Mouse (Mus musculus): Measurements from ENCODE around the gene Srm.

Srm gene

DNA sequence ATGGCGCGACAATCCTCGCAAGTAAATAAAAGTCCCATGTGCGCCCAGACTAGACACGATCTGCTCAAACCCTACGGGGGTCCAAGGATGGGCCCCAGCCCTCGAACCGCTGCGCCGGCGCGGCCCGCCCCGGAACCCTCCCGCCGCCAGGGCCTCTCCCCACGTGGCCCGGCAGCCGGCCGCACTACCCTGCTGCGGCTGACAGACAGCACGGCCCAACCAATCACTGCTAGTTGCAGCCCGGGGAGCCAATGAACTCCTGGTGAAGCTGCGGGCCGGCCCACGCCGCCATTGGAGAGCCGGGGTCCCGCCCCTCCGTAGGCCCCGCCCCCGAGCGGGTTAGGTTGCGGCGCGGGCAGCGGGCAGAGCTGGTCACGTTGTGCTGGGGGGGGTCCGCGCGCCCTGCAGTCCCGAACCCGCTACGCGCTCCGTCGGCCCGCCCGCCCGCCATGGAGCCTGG is at the start of gene Srm:
Gene Srm (plus strand): TSS at position 333 of the 460 bp plus-strand sequence.
- peak; percentile 98 for DNase-seq

DNA sequence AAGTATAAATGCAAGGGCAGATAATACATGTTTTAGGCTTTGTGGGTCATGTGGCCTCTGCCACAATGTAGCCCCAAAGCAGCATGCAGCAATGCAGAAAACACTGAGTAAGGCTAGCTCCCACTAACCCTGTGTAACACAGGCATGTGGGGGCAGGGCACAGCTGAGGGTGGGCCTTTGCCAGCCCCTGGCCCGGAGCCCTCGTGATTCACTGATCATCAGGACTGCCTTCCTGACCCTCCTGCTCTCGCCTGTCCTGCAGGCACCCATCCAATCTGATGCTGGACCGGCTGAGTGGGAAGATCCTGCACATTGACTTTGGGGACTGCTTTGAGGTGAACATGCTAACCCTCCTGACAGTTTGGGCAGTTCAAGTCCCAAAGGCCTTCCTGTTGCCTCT is 42.2 kb upstream of the Srm start:
- DNase-seq = no peak

DNA sequence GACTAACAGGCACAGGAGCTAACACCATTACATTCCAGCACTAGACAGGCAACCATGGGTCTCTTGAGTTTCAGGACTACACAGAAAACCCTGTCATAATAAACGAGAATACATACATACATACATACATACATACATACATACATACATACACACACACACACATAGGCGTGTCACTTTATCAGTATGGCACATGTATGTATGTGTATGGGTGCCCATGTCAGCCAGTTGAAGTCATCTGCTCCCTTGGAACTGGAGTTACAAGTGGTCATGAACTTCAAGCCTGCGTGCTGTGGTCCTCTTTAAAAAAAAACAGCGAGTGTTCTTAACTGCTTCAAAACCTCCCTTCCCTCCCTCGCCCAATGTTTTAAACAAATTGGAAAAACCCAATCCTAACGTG is 33.5 kb upstream of the Srm start:
- DNase-seq = no peak

DNA sequence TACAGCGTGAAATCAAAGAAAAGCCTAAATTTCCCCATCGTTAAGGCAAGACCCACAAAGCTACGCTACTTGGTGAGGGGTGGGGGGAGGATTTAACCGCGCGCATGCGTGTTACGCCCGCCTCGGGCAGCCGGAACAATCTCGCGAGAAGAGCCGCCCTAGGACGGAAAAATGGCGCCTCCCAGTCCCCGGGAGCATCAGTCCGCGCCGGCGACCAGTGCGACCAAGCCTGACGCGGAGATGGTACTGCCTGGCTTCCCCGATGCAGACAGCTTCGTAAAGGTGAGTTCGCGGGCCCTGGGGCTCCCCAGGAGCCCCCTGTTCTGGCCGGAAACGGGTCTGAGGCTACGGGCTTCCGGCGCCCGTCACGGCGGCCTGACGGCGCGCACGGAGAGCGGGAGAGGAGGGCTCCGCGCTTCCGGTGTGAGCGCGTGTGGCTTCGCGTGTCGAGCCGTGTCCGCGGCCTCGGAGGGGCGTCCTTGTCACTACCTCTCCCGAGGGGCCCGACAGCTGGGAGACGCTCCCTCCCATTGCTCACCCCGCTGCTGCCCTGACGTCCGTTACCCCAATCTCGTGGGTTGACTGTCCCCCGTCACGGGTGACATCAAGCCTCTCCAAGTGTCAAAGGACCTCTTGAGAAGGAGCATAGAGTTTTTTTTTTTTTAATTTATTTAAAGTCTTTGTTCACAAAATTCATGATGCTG is 32.9 kb upstream of the Srm start, which contains the start of gene Exosc10:
Gene Exosc10 (plus strand): TSS at position 133 of the 704 bp plus-strand sequence.
- DNase-seq = peak; percentile 85

DNA sequence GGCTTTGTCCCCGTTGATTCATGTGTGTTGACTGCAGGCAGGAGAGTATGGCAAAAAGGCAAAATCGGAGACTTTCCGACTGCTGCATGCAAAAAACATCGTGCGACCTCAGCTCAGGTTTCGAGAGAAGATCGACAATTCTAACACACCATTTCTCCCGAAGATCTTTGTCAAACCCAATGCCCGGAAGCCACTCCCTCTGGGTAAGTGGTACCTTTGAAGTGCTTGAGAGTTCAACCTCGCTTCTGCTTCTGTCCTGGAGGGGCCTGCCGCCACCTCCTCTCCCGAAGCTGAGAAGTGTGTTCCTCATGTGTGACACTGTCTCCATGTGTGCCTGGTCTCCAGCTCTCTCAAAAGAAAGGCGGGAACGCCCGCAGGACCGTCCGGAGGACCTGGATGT is 28.6 kb upstream of the Srm start:
- no peak for DNase-seq

DNA sequence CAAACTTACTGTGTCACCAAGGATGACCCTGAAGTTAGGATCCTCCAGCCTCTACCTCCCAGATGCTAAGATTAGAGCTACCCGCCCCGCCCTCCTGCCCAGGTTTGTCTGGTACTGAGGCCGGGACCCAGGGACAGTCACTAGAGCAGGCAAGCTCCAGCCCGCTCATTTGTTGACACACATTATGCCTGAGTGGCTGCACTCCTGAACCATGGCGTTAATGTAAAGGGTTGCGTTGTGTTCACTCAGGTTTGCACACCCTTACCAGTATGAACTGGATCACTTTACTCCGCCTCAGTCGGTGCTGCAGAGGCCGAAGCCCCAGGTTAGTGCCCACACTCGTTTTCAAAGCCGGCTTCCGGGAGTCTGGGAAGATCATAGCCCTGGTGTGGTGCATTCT is 27.7 kb upstream of the Srm start:
- no peak for DNase-seq

DNA sequence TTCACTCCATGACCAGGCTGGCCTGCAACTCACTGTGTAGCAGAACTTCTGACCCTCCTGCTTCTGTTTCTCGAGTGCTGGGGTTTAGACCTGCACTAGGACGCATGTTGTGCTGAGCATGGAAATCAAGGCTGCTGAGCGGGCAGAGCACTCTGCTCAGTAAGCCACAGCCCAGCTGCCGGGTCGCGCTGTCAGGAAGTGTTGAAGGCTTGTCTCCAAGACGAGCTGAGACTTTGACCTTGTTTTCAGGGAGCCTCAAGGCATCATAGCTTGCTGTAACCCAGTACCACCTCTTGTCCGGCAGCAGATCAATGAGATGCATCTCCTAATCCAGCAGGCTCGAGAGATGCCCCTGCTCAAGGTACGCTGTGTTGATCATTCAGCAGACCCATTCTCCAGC is 21.2 kb upstream of the Srm start:
- no peak for DNase-seq

DNA sequence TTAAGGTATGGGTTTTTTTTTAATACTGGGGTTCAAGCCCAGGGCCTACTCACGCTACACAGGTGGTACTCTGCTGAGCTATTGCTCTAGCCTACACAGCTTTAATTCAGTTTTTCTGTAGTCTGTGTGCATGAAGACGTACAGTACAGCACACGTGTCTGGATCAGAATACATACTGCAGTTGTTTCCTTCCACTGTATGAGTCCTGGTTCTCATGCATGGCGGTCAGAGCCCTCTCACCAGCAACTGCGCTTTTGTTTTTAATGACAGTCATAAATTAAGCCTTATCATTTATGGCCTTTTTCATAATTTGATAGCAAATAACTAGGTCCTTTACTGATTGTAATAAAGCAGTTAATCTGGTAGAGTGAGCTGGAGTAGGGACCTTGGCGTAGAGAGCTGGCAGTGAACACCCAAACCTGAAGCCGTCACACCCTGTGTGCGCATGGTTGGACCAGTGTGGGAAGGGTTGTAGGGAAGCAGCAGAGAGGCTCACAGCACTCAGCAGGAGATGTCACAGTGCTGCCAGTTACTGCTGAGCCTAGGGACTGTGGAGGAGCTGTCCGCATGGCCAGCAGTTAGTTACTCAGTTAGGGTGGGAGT is 20.5 kb upstream of the Srm start:
- no peak for DNase-seq

DNA sequence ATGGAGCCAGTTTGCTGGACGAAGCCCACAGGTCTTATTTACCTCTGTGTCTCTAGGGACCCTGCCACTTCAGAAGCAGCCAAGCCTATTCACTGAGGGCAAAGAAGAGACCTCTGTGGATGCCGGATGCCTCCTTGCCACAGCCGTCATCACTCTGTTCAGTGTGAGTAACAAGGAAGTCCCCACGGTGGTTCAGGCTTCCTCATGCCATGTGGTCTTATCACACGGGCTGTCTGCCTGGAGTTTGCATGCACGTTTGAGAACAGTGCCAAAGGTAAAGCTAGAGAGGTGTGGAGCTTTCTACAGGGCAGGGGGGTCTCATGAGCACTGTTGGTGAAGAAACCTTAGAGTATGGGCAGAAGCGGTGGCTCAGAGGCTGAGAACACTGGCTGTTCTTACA is 18.1 kb upstream of the Srm start:
- DNase-seq = no peak

DNA sequence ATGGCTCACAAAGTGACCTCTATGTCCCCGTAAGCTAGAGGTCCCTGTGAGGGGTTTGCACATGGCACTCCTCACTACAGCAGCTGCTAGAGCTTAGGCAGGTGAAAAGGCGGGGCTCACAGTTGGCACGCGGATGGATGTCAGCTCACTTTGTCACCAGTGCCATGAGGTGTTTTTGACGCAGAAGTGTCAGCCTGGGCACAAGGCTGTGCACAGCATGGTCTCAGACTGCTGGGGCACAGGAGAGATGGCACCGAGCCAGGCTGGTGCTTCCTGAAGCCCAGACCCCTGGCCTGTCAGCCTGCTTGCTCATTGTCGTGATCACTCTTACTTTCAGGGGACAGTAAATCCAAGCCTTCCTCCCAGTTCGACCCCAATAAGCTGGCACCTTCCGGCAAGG is 10.5 kb upstream of the Srm start:
- peak; percentile 54 for DNase-seq

DNA sequence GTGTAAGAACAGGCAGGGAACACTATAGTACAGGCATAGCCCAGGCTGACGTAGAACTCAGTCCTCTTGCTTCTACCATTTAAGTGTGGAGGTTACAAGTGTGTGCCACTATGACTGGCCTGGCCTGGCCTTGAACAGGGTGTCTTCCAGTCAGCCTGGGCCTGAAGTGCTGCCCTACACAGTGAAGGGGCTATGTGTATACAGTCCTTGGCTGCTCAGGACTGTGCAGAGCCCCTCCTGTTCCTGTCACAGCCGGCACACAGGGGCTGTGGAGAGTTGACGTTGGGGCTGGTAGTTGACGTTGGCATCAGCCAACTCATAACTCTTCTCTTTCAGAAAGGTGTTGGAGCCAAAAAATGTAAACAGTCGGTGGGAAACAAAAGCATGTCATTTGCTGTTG is 9.9 kb upstream of the Srm start:
- no peak for DNase-seq

DNA sequence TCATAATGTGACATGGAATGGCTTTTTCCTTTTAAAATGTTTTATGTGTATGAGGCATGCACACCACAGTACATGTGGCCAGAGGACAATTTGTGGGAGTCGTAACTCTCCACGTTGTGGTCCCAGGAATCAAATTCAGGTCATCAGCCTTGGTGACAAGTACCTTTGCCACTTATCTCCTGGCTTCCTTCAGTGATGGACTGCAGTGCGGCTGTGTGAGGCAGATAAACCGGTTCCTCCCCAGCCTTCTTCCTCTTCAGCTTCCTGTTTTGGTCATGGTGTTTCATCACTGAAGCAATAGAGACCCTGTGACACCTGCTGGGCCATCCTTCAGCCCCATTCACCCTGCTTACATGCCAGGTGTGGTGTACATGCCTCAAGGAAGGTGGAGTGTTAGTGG is 8.0 kb upstream of the Srm start:
- DNase-seq = no peak

DNA sequence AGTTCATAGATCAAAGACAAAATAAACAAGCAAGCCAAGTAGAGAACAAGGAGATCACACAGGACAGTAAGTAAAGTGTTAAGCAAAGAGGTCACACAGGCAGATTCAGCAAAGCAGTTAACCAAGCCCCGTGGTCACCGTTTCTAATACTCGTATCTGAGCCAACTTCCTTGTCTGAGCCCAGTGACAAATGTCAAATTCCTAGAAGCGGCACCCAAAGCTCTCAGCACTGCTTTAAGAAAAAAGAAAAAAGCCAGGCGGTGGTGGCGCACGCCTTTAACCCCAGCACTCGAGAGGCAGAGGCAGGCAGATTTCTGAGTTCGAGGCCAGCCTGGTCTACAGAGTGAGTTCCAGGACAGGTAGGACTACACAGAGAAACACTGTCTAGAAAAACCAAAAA is 4.7 kb upstream of the Srm start:
- no peak for DNase-seq

DNA sequence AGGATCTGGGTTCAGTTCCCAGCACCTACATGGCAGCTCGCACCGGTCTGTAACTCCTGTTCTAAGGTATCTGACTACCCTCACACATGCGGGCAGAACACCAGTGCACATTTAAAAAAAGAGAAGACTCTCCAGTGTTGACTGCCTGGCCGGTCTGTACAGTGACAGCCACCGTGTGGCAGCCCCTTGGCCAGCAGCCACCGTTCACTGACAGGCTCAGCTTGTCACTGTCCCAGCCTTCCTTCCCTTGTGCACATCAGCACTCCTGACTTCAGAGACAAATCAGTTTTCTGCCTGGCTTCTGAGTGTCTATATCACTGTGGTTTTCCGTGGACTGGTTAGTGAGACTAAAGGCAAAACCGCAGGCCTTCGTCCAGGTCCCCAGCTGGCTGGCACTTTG is 2.5 kb upstream of the Srm start:
- DNase-seq = peak; percentile 36

DNA sequence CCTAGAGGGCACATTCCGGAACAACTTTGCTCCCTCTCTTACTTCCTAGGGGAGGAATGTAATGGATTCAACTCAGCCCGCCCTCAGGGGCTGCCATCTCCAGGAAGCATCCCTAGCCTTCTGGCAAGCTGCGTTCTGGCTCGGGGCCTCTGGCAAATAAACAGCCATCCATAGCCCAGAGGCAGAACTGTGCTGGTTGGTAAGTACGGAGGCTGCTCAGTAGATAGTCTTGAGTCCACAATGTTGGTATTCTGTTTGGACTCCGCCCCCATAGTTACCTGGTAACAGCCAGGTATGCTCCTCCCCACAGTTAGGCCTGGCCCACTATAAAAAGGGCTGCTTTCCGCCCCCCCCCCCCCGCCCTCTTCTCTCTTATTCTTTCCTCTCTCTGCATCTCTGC is 1.7 kb upstream of the Srm start:
- DNase-seq = peak; percentile 52

DNA sequence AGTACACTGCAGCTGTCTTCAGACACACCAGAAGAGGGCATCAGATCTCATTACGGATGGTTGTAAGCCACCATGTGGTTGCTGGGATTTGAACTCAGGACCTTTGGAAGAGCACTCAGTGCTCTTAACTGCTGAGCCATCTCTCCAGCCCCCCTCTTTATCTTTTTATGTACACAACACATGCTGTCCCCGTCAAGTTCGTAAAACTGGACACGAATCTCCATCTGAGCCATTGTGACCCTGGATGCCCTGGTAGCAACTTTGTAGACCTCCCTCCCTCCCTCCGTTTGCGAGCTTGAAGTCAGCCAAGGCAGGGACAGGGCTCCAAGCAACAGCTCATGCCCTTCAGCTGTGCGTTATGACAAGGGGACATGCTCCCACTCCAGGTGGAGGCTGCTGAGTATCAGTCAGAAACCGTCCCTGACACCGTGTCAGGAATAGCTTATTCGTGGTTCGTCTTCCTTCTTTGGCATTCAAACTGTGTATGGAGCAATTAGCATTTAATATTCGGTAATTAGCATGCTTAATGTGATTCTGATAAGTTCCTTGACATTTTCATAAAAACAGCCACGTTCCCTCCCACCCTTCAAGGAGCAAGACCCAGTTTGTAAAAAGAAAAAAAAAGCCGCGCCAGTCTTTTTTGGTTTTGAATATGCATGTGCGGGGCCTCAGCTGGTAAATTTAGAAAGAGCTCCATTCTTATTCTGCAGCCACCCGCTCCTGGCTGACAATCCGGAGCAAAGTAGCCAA is 707 bp upstream of the Srm start:
- peak; percentile 53 for DNase-seq

DNA sequence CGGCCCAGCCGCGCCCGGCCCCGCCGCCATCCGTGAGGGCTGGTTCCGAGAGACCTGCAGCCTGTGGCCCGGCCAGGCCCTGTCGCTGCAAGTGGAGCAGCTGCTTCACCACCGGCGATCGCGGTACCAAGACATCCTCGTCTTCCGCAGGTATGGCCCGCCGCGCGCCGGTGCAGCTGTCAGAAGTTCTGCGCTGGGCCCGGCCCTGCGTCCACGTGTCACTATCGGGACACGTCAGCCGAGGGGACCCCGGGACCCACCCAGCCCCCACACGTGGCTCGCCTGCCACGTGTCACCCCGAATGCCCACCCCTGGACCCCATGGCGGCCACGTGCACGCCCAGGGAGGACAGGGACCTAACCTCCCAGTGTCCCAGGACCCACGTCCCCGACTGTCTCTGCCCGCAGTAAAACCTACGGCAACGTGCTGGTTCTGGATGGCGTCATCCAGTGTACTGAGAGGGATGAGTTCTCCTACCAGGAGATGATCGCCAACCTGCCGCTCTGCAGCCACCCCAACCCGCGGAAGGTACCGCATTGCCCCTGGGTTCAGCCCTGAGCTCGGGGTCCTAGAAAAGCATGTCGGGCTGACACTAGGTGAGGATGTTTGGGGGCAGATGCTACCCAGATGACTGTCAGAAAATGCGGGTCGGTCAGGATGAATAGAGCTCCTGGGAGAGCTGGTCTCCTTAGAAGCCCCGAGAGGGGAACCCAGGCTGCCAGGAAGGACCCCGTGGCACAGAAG is 506 bp downstream of the Srm start:
- DNase-seq = no peak

DNA sequence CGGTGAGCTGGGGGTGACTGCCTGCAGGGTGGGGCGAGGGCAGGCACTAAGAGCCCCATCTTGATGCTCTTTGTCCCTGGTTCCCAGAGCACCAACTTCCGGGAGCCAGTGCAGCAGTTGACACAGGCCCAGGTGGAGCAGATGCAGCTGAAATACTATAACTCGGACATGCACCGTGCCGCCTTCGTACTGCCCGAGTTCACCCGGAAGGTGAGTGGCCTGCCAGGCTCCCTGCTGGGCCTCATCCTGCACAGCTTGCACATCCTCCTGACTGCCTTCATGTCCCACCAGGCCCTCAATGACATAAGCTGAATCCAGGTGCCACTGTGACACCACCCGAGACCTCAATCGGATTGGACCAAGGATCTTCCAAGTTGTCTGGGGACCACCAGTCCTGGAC is 2.7 kb downstream of the Srm start:
- DNase-seq = peak; percentile 57

DNA sequence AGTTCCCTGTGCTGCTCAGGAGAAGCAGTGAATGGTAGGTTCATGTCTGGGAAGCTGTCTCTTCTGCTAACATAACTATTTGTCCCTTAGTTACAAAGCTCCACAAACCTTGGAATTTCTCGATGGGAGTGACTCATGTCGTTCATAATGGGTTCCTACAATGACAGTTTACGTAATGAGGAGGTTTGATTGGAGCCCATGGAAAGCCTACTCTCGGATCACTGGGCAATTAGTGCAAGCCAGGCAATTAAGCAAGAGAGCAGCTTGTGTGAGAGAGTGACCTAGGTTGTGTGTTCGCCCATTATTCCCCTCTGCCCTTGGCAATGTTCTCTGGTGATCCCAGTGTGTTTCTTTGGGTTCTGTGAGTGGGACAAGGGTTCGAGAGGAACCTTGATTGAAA is 4.6 kb downstream of the Srm start:
- DNase-seq = no peak

DNA sequence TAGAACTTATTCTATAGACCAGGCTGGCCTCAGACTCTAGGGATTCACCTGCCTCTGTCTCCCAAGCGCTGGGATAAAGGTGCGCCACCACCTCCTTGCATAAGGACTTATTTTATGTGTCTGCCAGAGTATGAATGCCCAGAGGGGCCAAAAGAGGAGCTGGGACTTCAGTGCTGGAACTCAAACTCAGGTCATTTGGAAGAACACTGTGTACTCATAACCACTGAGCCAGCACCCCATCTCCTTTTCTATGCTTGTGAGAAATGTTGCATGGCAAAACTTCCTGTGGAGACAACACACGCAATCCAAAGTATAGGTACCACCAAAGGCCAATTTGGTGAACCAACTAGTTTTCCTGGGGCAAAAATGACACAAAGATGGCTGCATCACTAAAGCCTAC is 5.4 kb downstream of the Srm start:
- DNase-seq = no peak

DNA sequence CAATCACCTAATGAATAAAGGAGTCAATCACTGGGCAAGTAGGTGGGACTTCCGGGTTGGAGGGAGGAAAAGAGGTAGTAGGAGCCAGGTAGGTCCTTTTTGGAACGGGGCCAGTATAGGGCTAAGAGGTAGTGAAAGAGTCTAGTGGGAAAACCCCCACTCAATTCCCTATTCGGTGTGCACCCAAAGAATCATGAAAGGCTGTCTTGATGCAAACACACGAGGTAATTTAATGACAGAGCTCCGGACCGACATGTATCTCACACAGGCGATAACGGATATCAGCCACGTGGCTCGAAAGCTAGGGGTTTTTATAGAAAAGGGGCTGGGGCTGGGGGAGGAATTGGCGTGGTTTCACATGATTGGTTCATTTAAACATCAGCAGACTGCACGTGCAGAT is 7.5 kb downstream of the Srm start:
- no peak for DNase-seq

DNA sequence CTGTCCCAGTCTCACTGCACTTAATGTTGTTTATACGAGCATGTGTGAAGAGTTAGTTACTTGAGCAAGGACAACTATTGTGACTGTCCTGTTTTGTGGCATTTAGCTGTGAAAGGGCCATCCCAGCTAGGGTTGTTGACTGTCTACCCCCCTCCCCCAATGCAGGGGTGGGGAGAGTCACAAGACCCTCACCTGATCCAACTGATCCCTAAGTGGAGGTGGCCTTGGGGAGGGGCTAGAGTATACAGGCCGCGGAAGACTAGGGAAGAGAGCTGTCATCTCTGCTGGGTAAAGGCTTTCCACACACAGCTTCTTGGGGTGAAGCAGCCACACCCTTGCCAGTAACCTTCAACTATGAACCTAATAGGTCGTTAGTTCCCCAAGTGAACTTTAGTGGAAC is 9.0 kb downstream of the Srm start:
- DNase-seq = no peak

DNA sequence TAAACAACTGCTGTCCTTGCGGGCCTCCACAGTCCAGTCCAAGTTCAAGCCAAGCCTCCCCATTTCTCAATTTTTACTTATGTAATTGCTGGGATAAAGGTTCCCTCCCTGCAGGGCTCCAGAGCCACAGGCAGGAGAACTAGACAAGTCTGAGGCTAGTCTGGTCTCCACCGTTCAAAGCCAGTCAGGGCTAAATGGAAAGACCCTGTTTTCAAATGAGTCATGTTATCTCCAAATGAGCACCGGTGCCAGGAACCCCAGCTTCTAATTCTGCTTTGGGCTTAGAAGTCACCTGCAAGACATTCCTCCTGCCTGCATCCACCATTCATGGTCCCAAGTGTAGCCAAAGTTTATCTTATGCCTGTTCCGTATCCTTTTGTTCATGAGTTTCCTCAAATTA is 10.6 kb downstream of the Srm start:
- DNase-seq = no peak

All from cerebellum, adult 9-11 months (tissue).